Mouse (Mus musculus): ENCODE data around the gene Kdr. TPM values are rescaled to one million over a fixed set of nuclear protein-coding genes. Genes with fewer than 3 reads are reported as not detected.

Kdr gene
- polyA plus RNA-seq, 1 experiment from 2014 or later = 6.5 TPM

GRCm38 (mm10) chr5:75980521-75981311, 2.5 kb upstream of the Kdr start:
- ATAC-seq (ENCODE audit: low FRiP score, low TSS enrichment) = no peak

DNA sequence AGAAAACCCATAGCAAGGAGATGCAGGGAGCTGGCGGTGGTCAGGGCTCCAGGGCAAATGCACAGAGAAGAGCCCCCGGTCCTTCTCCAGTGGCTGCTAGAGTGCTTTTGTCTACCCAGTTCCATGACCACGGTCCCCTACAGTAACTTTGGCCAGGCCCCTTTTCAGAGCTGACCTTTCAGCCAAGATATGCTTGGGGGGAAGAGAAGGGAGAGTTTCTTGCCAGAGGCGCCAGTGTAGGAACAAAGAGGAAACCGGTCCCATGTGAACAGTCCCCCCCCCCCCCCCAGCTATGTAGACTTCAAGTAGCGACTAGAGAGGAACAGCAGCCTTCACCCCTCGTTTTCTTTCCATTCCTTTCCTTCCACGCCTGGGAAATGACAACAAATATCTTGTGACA, 850 bp upstream of the Kdr start:
- DNase-seq (ENCODE audit: low spot score) = no peak
- H3K36me3 ChIP-seq (ENCODE audit: control insufficient read depth, insufficient read depth, low read length) = no peaks in the 10 kb centered on the region
- no peaks in the 10 kb centered on the region; the same call in 1 of the 2 replicates for H3K27me3 ChIP-seq (ENCODE audit: control insufficient read depth, insufficient read depth, low read length)
- TF ChIP-seq CTCF (IDR thresholded peaks at IDR 0.05; ENCODE audit: low read depth) = no peak
- H3K4me1 ChIP-seq (replicated peaks; ENCODE audit: control insufficient read depth, insufficient read depth) = no peaks in the 10 kb centered on the region; the same call in 1 of the 2 replicates
- peak overlapping the region; percentile 64; the same call in 1 of the 2 replicates for H3K4me3 ChIP-seq (ENCODE audit: low read depth, low read length)
- no peak overlapping the region for H3K9ac ChIP-seq (ENCODE audit: low read length)
- peak overlapping the region; percentile 90 for H3K4me2 ChIP-seq (replicated peaks; ENCODE audit: low read depth)
- H3K27ac ChIP-seq (replicated peaks) = no peak overlapping the region
- WGBS = 12% methylated on average over 8 of the region's 8 CpGs
- no peak for ATAC-seq (ENCODE audit: low FRiP score, low TSS enrichment)
- H3K9me3 ChIP-seq (ENCODE audit: control insufficient read depth, low read length) = no peaks in the 10 kb centered on the region

More at GRCm38 (mm10) chr5:75980521-75981311, 2.5 kb upstream of the Kdr start:
- DNase-seq (ENCODE audit: low spot score) = no peak
- H3K9ac ChIP-seq (ENCODE audit: low read length) = no peak overlapping the region
- no peak overlapping the region for H3K27ac ChIP-seq (replicated peaks)
- H3K9me3 ChIP-seq (ENCODE audit: control insufficient read depth, low read length) = no peaks in the 10 kb centered on the region
- no peak overlapping the region for H3K4me2 ChIP-seq (replicated peaks; ENCODE audit: low read depth)
- H3K4me3 ChIP-seq (ENCODE audit: low read depth, low read length) = no peak overlapping the region
- H3K27me3 ChIP-seq (ENCODE audit: control insufficient read depth, insufficient read depth, low read length) = no peaks in the 10 kb centered on the region; the same call in 1 of the 2 replicates
- H3K36me3 ChIP-seq (ENCODE audit: control insufficient read depth, insufficient read depth, low read length) = no peaks in the 10 kb centered on the region
- WGBS = 65% methylated on average over 23 of the region's 23 CpGs
- H3K4me1 ChIP-seq (replicated peaks; ENCODE audit: control insufficient read depth, insufficient read depth) = no peaks in the 10 kb centered on the region; the same call in 1 of the 2 replicates
- TF ChIP-seq CTCF (IDR thresholded peaks at IDR 0.05; ENCODE audit: low read depth) (no peak), EP300 (optimal IDR thresholded peaks at IDR 0.05) (no peak)

DNA sequence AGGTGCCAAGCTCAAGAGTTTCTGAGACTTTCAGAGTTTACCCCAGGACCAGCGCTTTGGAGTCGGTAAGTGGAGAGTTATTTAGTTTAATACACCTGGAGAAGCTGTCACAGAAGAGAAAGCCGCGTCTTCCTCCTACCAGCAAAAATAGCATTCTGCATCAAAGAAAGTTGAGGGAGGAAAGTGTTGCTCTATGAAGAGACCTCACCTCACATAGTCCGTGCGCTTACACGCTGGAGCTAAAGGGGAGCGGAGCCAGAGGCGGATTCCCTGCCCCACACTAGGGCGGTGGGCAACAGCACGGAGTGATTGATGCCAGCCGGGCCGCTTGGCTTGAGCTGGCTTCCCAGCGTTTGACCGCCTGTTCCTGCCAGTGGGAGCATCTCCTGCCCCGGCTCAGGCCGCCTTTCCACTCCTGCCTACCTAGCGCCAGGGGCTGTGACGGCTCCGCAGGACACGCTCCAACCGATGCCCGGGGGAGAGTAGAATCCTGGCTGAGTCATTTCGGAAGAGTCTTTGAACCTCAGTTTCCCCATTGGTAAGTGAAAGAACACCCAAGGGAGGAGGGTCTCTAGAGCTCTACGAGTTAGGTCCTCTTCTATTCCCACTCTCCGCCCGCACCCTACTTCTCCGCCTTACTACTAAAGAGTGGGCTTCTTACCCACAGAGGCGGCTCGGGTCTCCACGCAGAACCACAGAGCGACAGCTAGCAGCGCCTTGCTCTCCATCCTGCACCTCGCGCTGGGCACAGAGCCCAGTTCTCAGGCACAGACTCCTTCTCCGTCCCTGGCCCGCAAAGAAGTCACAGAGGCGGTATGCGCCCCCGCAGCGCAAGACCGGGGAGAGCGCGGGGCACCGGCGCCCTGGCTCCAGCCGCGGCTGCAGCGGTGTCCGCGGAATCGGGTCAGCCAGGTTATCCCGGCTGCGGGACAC, 551 bp downstream of the Kdr start:
- Histone ChIP-seq H3K4me2 (replicated peaks; ENCODE audit: low read depth) (peak overlapping the region; percentile 90), H3K4me3 (ENCODE audit: low read depth, low read length) (peak overlapping the region; percentile 64), H3K27ac (replicated peaks) (peak overlapping the region; percentile 50; the same call in 1 of the 2 replicates), H3K9ac (ENCODE audit: low read length) (peak overlapping the region; percentile 64), H3K27me3 (ENCODE audit: control insufficient read depth, insufficient read depth, low read length) (no peaks in the 10 kb centered on the region; the same call in 1 of the 2 replicates), H3K36me3 (ENCODE audit: control insufficient read depth, insufficient read depth, low read length) (no peaks in the 10 kb centered on the region), H3K9me3 (ENCODE audit: control insufficient read depth, low read length) (no peaks in the 10 kb centered on the region), H3K4me1 (replicated peaks; ENCODE audit: control insufficient read depth, insufficient read depth) (no peaks in the 10 kb centered on the region; the same call in 1 of the 2 replicates)
- DNase-seq (ENCODE audit: low spot score) = no peak
- TF ChIP-seq CTCF (IDR thresholded peaks at IDR 0.05; ENCODE audit: low read depth) (no peak), EP300 (optimal IDR thresholded peaks at IDR 0.05) (no peak)
- WGBS = 2% methylated on average over 54 of the region's 54 CpGs
- no peak; the same call in none of the 2 replicates for ATAC-seq (ENCODE audit: low FRiP score, low TSS enrichment)

- 57% methylated on average over 9 of the region's 9 CpGs for WGBS
- TF ChIP-seq CTCF (IDR thresholded peaks at IDR 0.05; ENCODE audit: low read depth) = no peak
- no peak for TF ChIP-seq EP300 (optimal IDR thresholded peaks at IDR 0.05)
- ATAC-seq (ENCODE audit: low FRiP score, low TSS enrichment) = no peak
- DNase-seq (ENCODE audit: low spot score) = no peak
- Histone ChIP-seq H3K4me1 (replicated peaks; ENCODE audit: control insufficient read depth, insufficient read depth) (no peaks in the 10 kb centered on the region; the same call in 1 of the 2 replicates), H3K9me3 (ENCODE audit: control insufficient read depth, low read length) (no peaks in the 10 kb centered on the region), H3K27me3 (ENCODE audit: control insufficient read depth, insufficient read depth, low read length) (no peaks in the 10 kb centered on the region; the same call in 1 of the 2 replicates), H3K36me3 (ENCODE audit: control insufficient read depth, insufficient read depth, low read length) (no peaks in the 10 kb centered on the region), H3K4me2 (replicated peaks; ENCODE audit: low read depth) (no peak overlapping the region), H3K4me3 (ENCODE audit: low read depth, low read length) (peak overlapping the region; percentile 14; the same call in 1 of the 2 replicates), H3K27ac (replicated peaks) (no peak overlapping the region), H3K9ac (ENCODE audit: low read length) (no peak overlapping the region)
These were observed 1.6 kb downstream of the Kdr start for GRCm38 (mm10) chr5:75976696-75977095.

DNA sequence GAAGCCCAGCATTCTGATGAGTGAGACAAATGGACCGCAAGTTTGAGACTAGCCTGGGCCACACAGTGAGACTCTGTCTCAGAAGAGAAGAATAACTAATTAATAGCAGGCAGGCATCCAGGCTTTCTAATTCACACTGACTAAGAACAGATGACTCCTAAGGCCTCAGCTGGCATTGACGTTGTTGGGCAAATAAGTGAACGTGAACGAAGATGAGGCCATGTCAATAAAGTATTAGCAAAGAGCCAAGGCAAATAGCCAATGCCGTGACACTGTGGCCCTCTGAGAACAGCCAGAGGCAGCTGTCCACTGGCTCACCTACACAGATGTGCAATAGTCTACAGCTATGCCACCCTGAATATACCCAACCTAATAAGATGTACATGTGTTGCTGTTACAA, 2.9 kb downstream of the Kdr start:
- no peaks in the 10 kb centered on the region; the same call in 1 of the 2 replicates for H3K4me1 ChIP-seq (replicated peaks; ENCODE audit: control insufficient read depth, insufficient read depth)
- H3K4me2 ChIP-seq (replicated peaks; ENCODE audit: low read depth) = no peak overlapping the region; the same call in 1 of the 2 replicates
- WGBS = 64% methylated on average over 5 of the region's 5 CpGs
- DNase-seq (ENCODE audit: low spot score) (no peak), ATAC-seq (ENCODE audit: low FRiP score, low TSS enrichment) (no peak)
- H3K9ac ChIP-seq (ENCODE audit: low read length) = no peak overlapping the region
- 0 out of 2 replicates have a peak overlapping the region, but pooled peaks have one; percentile 12 for H3K4me3 ChIP-seq (ENCODE audit: low read depth, low read length)
- H3K36me3 ChIP-seq (ENCODE audit: control insufficient read depth, insufficient read depth, low read length) = no peaks in the 10 kb centered on the region
- H3K27me3 ChIP-seq (ENCODE audit: control insufficient read depth, insufficient read depth, low read length) = no peaks in the 10 kb centered on the region; the same call in 1 of the 2 replicates
- TF ChIP-seq CTCF (IDR thresholded peaks at IDR 0.05; ENCODE audit: low read depth) (no peak), EP300 (optimal IDR thresholded peaks at IDR 0.05) (no peak)
- no peaks in the 10 kb centered on the region for H3K9me3 ChIP-seq (ENCODE audit: control insufficient read depth, low read length)
- no peak overlapping the region for H3K27ac ChIP-seq (replicated peaks)
